Mouse (Mus musculus) E14TG2a.4 (cell line): ENCODE measurements around the gene Exoc6b.

ENCODE experiments used
- CTCF ChIP-seq: conservative IDR thresholded peaks from 2 replicates; pipeline ENCODE4 v1.5.1; 2014; ENCODE audit warnings: low read length
- NANOG ChIP-seq: IDR thresholded peaks from 2 replicates; pipeline ENCODE4 v1.6.1; 2014; ENCODE audit warnings: borderline replicate concordance, low read length, mixed read lengths

DNA sequence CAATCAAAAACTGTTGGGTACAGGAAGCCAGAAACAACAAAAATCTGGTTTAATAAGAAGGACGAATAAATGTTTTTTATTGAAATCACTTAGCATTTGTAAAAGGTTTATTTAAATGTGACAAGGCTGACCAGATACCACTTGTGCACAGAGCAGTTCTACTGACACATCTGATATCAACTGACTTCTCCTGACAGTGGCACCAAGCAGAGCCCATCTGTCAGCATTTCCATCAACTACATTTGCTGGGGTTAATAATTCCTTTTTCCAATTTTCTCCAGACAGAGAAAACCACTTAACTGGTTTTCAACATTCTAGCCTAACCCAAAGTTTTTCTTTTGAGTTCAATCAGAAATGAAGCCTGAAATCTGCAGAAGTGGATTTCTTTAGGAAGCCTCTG lies 100.8 kb downstream of the Exoc6b start:
- TF ChIP-seq CTCF = no peak
- no peak for TF ChIP-seq NANOG
